Mouse (Mus musculus) cerebellum, postnatal 25 days (tissue): Measurements from ENCODE around the gene Zbtb45.

Source experiments
- DNase-seq, 2 experiments: peaks; one replicate each; pipeline ENCODE4 v3.0.0; 2021; ENCODE audit warnings: mixed read lengths in 2 of 2

Zbtb45 gene

GRCm38 (mm10) chr7:13010005-13010908 lies at the start of gene Zbtb45:
Gene Zbtb45, minus strand, starts transcription at chr7:13010034.
- peak in 1 of 2 experiments; percentile 34 for DNase-seq

- no peak for DNase-seq
Observed at GRCm38 (mm10) chr7:13059536-13059935, 49.7 kb upstream of the Zbtb45 start.

- DNase-seq: no peak
Observed at GRCm38 (mm10) chr7:13056913-13057700, 47.3 kb upstream of the Zbtb45 start.

GRCm38 (mm10) chr7:13054287-13055010 lies 44.6 kb upstream of the Zbtb45 start, which contains the start of gene Mzf1:
Gene Mzf1, minus strand, starts transcription at chr7:13054764.
- peak; percentile 95 to 97 for DNase-seq

GRCm38 (mm10) chr7:13053961-13054286 lies 44.1 kb upstream of the Zbtb45 start:
- DNase-seq: no peak

DNA sequence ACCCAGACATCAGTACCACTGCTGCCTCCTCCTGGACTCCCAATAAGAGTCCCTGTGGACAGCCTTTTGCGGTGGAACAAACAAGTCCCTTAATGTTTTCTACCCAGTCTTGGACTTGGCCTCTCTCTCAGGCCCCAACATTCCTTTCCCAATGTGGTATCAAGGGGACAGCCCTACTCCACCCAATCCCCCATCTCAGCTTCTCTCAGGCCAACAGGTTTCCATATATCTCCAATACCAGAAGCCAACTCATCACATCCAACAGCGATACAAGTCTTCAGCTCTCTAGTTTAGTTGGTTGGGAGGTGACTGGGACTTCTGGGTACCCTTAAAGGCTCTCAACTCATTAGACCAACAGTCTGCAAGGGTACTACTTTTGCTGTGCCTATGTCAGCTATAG lies 43.7 kb upstream of the Zbtb45 start:
- DNase-seq: peak in 1 of 2 experiments; percentile 1

- peak in 1 of 2 experiments; percentile 3 for DNase-seq
Observed at GRCm38 (mm10) chr7:13053001-13053400, 43.2 kb upstream of the Zbtb45 start.

GRCm38 (mm10) chr7:13046084-13046483 lies 36.2 kb upstream of the Zbtb45 start:
- DNase-seq: peak in 1 of 2 experiments; percentile 74

DNA sequence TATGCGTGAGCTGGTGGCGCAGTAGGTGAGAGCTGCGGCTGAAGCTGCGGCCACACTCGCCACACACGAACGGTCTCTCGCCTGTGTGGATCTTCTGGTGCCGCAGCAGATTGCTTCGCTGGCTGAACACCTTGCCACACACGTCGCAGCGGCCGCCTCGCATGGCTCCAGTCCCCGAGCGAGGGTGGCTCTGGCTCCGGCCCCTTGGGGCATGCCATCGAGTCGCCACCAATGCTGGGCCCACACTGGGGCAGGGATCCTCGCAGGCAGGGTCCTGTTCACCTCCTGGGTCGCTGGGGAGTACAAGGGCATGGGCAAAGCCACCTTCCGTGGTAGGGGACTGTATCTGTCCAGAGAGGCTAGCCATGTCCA lies 34.4 kb upstream of the Zbtb45 start:
- no peak for DNase-seq

- peak; percentile 89 for DNase-seq
Observed at GRCm38 (mm10) chr7:13043445-13044253, 33.8 kb upstream of the Zbtb45 start.

DNA sequence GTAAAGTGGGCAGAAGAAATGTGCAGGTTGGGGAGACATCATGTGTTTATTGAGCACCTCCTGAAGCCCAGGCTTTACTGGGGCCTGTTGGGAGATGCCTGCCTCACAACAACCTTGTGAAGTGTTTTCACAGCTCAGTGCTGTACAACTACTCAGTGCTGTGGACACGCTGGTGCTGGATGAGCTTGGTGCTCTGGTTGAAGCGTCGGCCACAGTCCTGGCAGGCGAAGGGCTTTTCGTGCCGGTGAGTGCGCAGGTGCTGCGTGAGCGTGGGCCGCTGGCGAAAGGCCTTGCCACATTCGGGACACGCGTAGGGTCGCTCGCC lies 33.2 kb upstream of the Zbtb45 start:
- DNase-seq: peak; percentile 84

DNA sequence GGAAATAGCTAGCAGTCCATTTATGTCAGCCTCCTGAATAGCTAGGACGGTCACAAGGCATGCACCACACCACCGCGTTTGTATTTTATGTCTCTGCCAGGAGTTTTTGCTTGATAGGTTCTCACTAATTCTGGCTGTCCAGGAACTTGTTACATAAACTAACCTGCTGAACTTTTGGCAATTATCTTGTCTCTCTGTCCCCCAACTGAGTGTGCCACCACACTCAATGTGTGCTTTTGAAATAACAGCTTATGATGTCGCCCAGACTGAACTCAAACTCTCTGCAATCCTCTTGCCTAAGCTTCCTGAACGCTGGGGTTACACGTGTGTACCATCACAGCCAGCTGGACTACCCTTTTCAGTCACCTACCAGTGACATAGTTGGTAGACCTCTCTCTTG lies 32.7 kb upstream of the Zbtb45 start:
- peak in 1 of 2 experiments; percentile 9 for DNase-seq

GRCm38 (mm10) chr7:13041256-13041655 lies 31.4 kb upstream of the Zbtb45 start:
- no peak for DNase-seq

- DNase-seq: no peak
Observed at GRCm38 (mm10) chr7:13039181-13039580, 29.3 kb upstream of the Zbtb45 start.

- peak; percentile 35 to 38 for DNase-seq
Observed at GRCm38 (mm10) chr7:13038621-13039169, 28.9 kb upstream of the Zbtb45 start.

DNA sequence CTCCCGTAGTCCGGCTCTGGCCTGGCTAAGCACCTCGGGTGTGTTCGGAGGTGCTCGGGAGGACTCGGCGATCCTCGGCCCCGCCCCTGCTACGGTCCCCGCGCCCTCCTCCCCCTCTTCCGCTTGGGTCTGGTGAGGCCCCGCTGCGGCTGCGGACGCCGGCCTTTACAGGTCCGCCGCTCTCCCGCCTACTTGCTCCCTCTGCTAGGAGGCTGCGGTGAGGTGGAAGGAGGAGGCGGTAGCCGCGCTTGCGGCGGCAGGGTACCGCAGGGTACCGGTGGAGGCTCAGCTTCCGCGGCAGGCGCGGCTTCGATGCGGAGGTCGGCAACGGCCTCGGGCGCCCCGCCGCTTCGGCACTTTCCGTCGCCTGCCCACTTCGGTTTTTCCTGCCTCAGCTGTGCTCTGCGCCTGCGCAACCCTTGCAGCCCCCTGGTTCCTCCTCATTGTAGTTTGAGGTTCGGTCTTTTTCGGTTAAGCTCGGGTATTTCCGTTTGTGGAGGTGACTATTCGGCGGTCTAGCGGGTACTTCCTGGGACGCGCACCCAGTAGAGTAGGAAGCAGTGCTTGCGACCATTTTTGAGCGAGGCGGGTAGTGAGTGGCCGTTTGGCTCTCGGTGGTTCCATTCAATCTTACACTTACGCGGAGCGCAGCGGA lies 28.2 kb upstream of the Zbtb45 start, which contains the start of gene Ube2m:
Ube2m (minus strand) TSS at position 375 of the 655 bp plus-strand sequence.
- DNase-seq: peak; percentile 100

DNA sequence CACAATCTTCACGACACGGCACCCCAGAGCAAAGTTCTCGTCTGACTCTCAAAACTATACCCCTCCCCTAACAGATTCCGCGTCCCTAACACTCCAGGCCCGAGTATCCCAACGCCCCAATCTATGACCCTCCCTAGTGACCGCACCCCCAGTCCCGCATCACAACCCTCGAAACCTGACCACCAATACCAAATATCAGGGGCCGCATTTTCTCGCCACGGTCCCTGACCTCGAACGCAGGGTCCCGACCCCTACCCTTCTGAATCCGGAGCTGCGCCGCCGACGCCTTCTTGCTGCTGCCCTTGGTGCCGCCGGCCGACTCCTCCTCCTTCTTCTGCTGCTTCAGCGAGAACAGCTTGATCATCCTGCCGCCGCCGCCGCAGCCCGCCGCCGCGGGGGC lies 27.5 kb upstream of the Zbtb45 start:
- no peak for DNase-seq

DNA sequence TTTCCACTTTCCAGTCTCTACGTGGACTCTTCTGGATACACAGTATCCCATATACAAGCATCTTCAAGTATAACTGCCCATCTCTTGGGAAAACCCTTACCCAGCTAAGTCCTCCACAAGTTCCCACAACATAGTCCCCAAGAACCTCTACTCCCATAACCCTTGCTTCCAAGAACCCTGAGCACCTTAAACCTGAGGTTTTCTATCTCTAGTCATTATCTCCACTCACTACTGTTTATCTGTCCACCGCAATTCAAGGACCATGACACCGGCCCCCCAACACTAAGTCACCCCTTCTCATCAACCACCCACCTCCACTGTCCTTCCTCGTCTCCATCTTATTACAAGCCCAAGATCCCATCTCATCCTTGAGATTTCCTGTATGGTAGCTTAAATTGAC lies 27.0 kb upstream of the Zbtb45 start:
- DNase-seq: no peak

DNA sequence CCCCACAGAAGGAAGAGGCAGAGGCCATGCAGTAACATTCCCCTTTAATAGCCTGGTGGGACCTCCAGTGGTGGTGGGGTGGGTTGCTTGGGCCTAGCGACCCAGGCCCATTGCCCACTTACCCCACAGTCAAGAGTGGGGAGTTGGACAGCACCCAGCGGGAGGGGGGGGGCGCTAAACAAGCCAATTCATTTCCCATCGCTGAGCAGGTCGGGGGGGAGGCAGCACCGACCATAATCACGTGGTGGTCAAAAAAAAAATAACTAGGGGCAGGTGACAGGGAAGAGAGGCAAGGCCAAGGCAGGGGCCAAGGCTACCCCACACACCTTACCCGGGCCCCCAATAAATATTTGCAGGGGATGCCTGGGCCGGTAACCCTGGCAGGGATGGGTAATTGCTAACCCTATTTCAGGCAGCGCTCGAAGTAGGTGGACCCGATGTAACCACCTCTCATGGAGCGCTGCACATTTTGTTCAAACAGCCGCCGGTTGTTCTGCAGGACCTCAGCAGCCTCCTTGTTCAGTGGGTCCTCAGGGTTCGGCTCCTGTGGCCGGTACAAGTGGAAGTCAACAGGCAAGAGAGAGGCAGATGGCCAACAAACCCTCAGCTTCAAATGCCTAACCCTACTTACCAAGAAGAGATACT lies 25.5 kb upstream of the Zbtb45 start:
- peak in 1 of 2 experiments; percentile 65 for DNase-seq

- DNase-seq: peak; percentile 99
Observed at GRCm38 (mm10) chr7:13034148-13034977, 24.5 kb upstream of the Zbtb45 start, which contains the start of gene Chmp2a. Gene Chmp2a, minus strand, starts transcription at chr7:13034807.
